Mouse (Mus musculus): Measurements from ENCODE around the gene Ttc13.

Gene Ttc13

DNA sequence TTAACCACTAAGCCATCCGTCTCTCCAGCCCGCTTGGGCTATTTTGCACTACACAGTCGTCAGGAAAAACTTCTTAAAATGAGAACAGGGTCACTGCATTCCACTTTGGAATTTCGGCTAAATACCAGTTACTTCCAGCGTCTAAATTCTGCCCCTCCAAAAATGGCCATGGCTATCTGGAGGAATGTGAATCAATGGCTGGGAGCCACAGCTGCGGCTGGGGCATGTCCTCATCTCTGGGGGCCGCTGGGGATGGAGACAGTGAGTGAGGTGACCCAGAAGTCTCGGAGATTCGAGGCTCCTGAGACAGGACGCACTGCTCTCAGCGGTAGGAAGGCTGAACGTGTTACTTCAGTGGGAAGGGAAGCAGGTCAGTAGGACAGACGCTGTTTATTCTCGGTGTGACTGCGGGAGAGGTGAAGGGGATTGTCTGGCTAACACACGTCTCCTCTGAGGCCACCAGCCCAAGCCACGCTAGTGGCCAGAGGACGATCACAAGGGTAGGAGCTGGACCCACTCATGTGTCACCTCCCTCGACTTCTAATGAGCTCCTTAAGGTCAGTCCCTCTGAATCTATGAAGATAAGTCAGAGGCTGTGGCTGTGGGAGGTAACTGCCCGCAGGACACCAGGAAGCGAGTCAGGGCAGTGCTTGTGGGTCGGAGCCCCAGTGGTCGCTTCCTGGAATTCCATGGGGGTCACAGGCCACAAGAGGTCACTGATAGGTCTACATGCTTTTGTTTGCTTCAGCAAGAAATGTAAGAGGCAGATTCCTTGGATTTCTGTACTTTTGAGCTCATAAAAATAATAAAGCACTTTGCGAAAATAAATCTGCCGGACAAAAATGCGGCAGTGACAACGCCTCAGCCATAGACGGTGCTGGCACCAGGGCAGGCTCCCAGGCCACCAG is 68.0 kb downstream of the Ttc13 start:
- DNase-seq, result no peak

DNA sequence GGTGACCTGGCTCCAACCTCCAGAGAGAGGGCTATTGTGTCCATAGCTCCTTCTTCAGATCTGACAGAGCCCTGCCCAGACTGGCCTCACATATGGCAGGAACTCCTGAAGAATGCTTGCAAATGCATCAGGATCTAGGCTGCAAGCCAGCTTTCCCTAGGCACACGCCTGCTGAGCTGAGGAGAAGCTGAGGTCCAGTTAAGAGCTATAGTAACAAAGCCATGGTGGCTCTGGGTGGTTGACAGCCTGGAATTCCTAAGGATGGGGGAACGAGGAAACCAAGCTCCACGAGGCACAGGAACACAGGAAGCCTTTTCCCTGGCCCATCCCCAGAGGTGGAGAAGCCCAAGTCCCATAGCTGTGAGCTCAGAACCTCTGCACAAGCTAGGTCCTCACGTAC is 69.2 kb downstream of the Ttc13 start:
- no peak for DNase-seq

DNA sequence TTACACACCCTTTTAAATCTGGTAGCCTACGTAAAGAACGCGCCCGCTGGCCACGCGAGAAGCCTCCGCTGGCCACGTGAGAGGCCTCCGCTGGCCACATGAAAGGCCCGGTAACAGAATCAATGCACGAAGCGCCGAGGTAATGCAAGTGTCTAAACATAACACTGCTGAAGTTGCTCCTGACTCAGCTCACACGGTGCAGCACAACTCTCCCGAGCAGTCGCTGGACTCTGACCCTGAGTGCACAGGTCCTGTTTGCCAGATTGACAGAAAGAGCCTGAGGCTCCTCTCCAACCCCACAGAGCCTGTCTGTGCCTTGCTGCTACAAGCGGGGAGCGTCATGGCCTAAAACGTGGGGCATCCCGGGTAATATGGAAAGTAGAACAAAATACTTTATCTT is 70.0 kb downstream of the Ttc13 start:
- no peak for DNase-seq

DNA sequence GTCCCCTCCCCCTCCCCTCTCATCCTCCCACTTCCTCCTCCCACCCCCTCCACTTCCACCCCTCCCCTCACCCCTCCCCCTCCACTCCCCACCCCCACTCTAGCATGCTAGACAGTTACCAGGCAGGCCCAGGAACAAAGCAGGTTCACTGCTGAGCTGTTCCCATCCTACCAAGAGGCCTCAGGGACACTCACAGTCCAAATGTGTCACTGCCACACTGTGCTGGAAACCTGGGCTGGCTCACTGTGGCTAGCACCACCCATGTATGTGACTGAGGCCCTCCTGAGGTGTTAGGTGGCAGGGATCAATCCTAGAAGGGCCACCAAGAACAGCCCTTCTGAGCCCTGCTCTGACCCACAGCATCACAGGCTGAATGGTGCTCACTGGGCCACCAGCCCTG is 73.5 kb downstream of the Ttc13 start:
- DNase-seq, result no peak

DNA sequence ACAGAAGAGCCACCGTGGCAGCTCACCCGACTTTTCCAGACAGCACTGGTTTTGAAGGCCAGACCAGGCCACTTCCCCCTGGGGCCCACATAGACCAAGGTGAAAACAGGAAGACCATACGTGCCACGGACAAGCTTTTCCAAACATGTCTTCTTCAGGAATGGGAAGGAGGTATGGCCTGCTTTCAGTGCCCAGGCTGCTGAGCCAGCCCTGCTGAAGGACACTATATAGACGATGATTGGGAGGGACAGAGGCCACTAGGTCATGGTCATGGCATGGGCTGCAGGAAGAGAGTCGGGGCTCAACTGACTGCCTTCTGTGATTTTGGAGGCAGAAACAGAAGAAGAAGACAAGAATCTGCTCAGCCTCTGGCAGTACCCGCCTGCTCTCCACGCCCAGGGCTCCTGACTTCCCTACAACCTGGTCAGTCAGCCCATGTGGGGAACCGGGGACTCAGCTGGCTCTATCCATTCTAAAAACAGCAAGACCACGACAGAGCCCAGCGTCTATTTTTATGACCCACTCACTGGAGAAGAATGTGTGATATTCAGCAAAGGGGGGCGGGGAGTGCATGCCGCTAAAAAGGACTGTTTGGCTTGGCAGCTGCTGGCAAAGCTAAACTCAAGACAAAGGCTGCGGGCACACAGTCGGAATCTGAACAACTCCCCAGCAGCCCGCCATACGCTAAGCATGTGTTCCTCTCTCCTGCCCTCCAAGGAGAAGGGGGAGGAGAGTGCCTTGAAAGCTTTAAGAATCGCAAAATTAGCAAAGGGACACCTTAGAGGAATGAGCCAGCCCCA is 78.0 kb downstream of the Ttc13 start:
- no peak for DNase-seq

DNA sequence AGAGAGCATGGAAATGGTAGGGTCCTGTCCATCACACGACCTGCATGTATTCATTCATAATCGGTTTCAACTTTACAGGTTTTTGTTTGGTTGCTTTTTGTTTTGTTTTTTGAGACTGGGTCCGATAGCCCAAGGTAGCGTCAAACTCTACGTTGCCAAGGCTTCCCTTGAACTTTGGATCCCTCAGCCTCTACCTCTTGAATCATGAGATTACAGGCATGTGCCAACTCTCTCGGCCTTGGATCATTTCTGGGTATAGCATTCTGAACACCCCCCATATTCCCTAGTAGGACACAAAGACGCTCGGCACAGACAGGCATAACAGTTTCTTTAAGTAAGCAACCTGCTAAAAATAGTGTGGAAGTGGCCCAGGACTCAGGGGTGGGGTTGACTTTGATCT is 80.2 kb downstream of the Ttc13 start:
- no peak for DNase-seq

DNA sequence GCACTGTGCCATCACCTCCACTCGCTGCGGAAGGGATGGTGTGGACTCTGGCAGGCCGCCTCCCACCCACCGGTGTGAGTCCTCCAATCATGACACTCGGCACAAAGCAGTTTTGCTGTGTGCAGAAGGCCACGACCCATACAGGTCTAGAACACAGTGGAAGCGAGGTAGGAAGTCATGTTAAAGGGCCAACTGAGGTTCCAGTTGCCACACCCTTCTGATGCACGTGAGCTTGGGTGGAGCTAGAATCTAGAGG is 86.6 kb downstream of the Ttc13 start:
- no peak for DNase-seq

DNA sequence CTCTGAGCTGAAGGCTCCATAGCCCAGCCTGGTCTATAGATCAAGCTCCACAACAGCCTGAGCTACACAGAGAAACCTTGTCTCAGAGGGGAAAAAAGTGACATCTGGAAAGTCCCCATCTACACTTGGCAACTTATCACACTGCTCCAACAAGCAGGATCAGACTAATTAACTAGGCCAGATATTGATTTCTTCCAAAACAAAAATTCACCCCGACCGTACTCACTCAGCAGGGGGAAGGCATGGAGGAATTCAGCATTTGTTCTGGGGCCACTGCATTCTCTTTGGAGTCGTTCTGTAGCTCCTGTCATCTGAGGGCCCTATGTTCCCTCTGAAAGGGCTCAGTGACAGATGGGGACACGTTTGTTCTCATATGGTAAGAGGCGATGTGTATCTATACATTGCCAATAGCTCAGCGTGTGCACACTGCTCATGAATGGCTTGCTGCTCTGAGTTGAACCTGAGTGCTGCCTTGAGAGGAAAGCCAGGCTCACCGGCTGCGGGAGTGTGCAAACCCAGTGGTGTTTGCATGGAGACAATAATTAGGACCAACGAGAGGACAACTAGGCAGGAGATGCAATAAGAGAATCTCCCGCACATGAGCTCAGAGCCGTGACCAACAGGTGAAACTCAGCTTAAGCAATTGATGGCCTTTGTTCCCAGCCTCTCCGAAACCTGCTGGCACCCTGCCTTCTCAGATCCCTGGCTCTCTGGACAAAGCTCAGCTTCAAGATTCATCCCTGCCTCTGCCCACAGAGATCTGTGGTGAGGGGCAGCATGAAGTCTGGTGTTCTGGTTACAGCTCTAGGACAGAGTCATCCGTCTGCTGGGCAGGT is 87.2 kb downstream of the Ttc13 start:
- DNase-seq, result no peak

DNA sequence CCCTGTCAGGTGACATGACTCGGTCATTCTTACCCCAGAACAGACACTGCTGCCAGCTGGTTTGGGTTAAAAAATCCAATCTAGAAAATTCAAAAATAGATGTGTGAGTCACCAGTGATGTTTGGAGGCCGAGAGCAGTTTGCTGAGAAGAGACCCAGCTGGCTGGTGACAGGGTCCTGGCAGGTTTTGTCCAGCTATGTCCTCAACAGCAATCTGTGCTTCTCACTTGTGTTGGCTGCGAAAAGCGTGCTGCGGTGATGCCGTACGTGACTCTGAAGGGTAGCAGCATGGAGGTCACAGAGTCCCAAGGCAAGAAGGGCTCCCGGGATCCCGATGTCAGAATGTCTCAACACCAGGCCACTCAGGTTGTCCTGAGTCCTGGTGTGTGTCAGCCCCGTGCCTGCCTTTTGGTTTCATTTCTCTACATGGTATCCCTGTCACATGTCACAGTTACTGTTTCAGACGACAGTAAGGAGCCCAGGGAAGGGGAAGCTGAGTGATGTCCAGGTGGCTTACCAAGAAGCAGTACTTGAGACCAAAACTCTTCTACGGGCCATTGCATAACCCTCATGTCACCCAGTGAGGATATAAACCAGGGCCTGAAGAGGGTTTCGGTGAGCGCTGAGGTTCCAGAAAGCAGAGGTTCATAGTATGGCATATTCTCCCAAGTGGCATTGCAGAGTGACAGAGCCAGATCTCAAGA is 88.6 kb downstream of the Ttc13 start:
- no peak for DNase-seq

DNA sequence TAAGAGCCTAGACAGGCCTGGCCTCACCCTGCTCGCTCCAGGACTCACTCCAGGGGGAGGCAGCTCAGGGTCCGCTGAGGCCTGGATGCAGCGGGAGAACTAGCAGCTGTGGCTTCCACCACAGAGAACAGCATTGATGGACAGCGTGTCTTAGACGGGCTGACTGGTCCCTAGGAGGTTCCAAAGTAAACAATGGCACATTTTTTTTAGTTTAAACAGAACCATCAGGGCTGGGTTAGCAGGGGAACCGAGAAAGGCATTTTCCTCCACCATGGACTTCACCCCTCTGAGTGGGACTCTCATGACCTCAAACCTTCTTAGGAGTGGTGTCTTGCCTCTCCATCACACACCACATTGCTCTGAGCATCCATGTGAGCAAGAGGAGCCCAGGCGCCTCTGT is 89.8 kb downstream of the Ttc13 start:
- DNase-seq, result no peak

DNA sequence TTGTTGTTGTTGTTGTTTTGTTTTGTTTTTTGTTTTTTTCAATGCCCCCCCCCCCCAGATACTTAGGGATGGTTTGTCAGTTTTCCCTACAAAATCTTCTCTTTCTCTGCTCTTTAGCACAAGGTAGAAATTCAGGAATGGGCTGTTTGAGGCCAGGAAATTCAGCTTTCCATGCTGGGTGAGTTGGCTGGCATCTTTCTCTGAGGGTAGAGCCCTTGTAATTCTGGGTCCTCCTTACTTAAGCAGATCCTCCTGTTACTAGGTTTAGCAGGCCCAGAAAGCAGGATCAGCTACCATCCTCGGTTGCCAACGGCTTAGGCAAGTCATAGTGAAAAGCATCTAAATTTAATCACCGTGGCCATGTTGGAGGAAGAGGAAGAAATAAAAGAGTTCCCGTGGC is 90.9 kb downstream of the Ttc13 start:
- no peak for DNase-seq

DNA sequence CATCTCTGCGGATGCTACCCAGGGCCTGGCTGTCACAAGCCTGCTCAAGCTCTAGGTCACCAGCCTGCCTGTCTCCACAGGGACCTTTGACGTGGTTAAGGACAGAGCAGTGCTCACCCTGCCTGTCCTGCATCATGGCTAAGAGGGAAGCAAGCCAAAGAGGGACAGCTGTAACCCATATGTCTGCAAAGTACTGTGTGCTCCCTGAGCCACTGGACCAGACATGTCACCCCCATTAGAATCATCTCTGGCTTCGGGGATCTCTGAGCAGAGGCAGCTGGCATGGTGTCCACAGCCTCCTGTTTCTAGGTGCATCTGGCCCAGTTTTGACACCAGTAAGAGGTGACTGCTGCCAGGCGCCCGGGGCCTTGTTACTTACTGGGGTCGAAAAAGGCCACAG is 91.3 kb downstream of the Ttc13 start:
- DNase-seq, result no peak

DNA sequence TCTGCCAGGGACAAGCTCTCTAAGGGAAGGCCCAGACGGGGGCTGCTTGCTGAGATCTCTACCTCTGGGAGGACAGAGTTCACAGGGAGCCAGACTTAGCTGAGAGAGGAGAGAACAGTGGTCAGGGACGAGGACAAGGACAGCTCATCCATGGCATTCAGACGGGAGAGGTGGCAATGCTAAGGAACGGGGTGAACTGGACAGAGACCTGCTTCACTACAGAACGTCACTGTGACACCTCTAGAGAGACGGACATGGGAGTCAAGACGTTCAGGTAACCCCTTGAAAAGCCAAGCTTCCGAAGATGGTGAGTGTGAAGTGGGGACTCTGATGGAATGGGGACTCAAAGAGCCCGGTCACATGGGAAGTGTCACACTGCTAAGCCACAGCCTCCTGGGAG is 95.5 kb downstream of the Ttc13 start:
- DNase-seq, result no peak
